8 mouse cellular contexts compared by ENCODE assay signal in the genomic region with DNA sequence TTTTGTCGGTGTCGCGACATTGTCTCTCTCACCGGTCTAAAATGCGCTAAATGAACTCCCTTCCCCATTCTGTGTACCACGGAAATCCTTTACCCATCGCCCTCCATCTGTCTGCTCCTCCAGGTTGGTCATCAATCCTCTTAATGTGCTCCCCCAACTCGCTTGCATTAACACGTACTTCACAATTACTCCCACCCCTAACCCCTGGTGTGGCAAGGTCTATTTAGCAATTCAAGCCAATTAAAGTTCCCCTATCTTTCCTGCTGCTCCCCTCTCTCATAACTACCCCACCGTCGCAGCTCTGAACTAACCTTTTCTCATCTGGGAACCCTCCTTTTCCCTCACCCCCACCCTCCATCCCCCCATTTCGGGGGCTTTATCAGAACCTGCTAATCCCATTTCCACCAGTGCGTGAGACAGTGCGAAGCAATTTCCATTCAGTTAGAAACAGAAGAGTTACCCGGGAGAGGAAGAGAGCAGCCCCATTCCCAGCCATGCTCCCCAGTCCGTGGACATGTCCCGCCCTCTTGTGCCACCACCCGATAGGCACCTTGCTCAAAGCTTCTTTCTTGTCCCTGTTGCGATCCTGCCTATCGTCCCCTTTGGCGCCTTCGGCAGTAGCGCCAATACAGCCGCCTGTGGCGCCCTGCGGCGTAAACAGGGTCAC. TPM values are rescaled to one million over a fixed set of nuclear protein-coding genes. Genes with fewer than 3 reads are reported as not detected.
DNase-seq lines count a peak whose midpoint lies in the region; ATAC-seq lines count a peak whose summit lies in the region.

No protein-coding gene starts in this region.

- 11% methylated on average over 27 of the region's 27 CpGs for WGBS in lung, embryonic 16.5 days
- WGBS in intestine, embryonic 16.5 days, result 18% methylated on average over 27 of the region's 27 CpGs
- 14% methylated on average over 27 of the region's 27 CpGs for WGBS in neural tube, embryonic 13.5 days

- no peaks in the 10 kb centered on the region for H3K4me1 ChIP-seq in lung, embryonic 16.5 days (replicated peaks; ENCODE audit: control insufficient read depth, insufficient read depth, low read length)
- H3K4me1 ChIP-seq in intestine, embryonic 16.5 days (ENCODE audit: control insufficient read depth, insufficient read depth, low read length), result no peaks in the 10 kb centered on the region
- peaks cover 8% of the 10 kb centered on the region; the same call in 1 of the 2 replicates for H3K4me1 ChIP-seq in neural tube, embryonic 13.5 days (replicated peaks)

- H3K4me3 ChIP-seq in lung, embryonic 16.5 days (ENCODE audit: low read length), result peak overlapping the region; percentile 70
- H3K4me3 ChIP-seq in intestine, embryonic 16.5 days (ENCODE audit: low read length), result peak overlapping the region; percentile 58
- peak overlapping the region; percentile 52 for H3K4me3 ChIP-seq in neural tube, embryonic 13.5 days

- peak overlapping the region; percentile 71 for H3K9ac ChIP-seq in lung, embryonic 16.5 days (ENCODE audit: low read length)
- H3K9ac ChIP-seq in intestine, embryonic 16.5 days (ENCODE audit: low read depth, low read length), result peak overlapping the region; percentile 76
- peak overlapping the region; percentile 73 for H3K9ac ChIP-seq in neural tube, embryonic 13.5 days

- H3K36me3 ChIP-seq in lung, embryonic 16.5 days (ENCODE audit: control insufficient read depth, insufficient read depth, low read length), result no peaks in the 10 kb centered on the region
- H3K36me3 ChIP-seq in intestine, embryonic 16.5 days (ENCODE audit: control insufficient read depth, insufficient read depth, low read length), result no peaks in the 10 kb centered on the region
- H3K36me3 ChIP-seq in neural tube, embryonic 13.5 days, result no peaks in the 10 kb centered on the region

- DNase-seq in lung, adult 18-20 months, result no peak
- DNase-seq in adrenal gland, postnatal 14 days, result no peak
- no peak for DNase-seq in layer of hippocampus, postnatal 14 days (ENCODE audit: low spot score in 2 of 2)
- DNase-seq in urinary bladder, postnatal 14 days (ENCODE audit: low spot score), result no peak

- ATAC-seq in lung, embryonic 16.5 days (ENCODE audit: low read depth), result peak; percentile 75
- ATAC-seq in erythroblast, adult 5-6 weeks (replicated peaks; ENCODE audit: low FRiP score, poor library complexity, severe bottlenecking), result peak; percentile 92
- peak; percentile 89 for ATAC-seq in intestine, embryonic 16.5 days
- ATAC-seq in neural tube, embryonic 13.5 days (ENCODE audit: low read depth), result peak; percentile 79

- peak overlapping the region; percentile 67 for H3K4me2 ChIP-seq in lung, embryonic 16.5 days (ENCODE audit: low read depth, low read length)
- H3K4me2 ChIP-seq in intestine, embryonic 16.5 days (ENCODE audit: low read depth, low read length), result peak overlapping the region; percentile 43
- H3K4me2 ChIP-seq in neural tube, embryonic 13.5 days, result peak overlapping the region; percentile 60

- no peaks in the 10 kb centered on the region for H3K27me3 ChIP-seq in lung, embryonic 16.5 days (ENCODE audit: control insufficient read depth, insufficient read depth, low read depth, low read length)
- no peaks in the 10 kb centered on the region for H3K27me3 ChIP-seq in intestine, embryonic 16.5 days (replicated peaks; ENCODE audit: control insufficient read depth, insufficient read depth, low read length)
- no peaks in the 10 kb centered on the region; the same call in 1 of the 2 replicates for H3K27me3 ChIP-seq in neural tube, embryonic 13.5 days

- no peaks in the 10 kb centered on the region for H3K9me3 ChIP-seq in lung, embryonic 16.5 days (ENCODE audit: control insufficient read depth, low read length)
- H3K9me3 ChIP-seq in intestine, embryonic 16.5 days (ENCODE audit: control insufficient read depth, low read length), result no peaks in the 10 kb centered on the region
- no peaks in the 10 kb centered on the region for H3K9me3 ChIP-seq in neural tube, embryonic 13.5 days

- peak overlapping the region; percentile 90 for H3K27ac ChIP-seq in lung, embryonic 16.5 days (ENCODE audit: low read length)
- peak overlapping the region; percentile 84 for H3K27ac ChIP-seq in intestine, embryonic 16.5 days (ENCODE audit: low read length)
- H3K27ac ChIP-seq in neural tube, embryonic 13.5 days (replicated peaks), result peak overlapping the region; percentile 91

RNA-seq across cellular contexts. Expression of gene Upf3b, which starts 0.5 kb away (rescaled TPM):
- 17.2 and 19.4 TPM in 2 replicates for polyA plus RNA-seq in lung, embryonic 16.5 days (2015; fragmentation: Nextera tagmentation; extraction: Ambion mirVana)
- total RNA-seq in erythroblast, adult 5-6 weeks (2015; ENCODE audit: low replicate concordance), result 12.7 and 21.7 TPM in 2 replicates
- 30.8 and 32.2 TPM in 2 replicates for total RNA-seq in erythroblast, adult 5-6 weeks (2017; ENCODE audit: low replicate concordance)
- 12.1 and 14.2 TPM in 2 replicates for polyA plus RNA-seq in intestine, embryonic 16.5 days (2015; fragmentation: Nextera tagmentation; extraction: Ambion mirVana)
- 28.8 and 33.6 TPM in 2 replicates for polyA plus RNA-seq in neural tube, embryonic 13.5 days (2015; fragmentation: Nextera tagmentation; extraction: Ambion mirVana)
- total RNA-seq in adrenal gland, postnatal 14 days (2021), result 16.2 and 21.1 TPM in 2 replicates
- total RNA-seq in layer of hippocampus, postnatal 14 days (2021), result 10 to 100 TPM; 19.1 to 19.3 TPM

RNA-seq across cellular contexts. Expression of gene Nkap, which starts 16.9 kb away (rescaled TPM):
- polyA plus RNA-seq in lung, embryonic 16.5 days (2015; fragmentation: Nextera tagmentation; extraction: Ambion mirVana), result 14.2 and 15.4 TPM in 2 replicates
- 6.5 and 8.3 TPM in 2 replicates for total RNA-seq in erythroblast, adult 5-6 weeks (2015; ENCODE audit: low replicate concordance)
- 23.4 and 38.3 TPM in 2 replicates for total RNA-seq in erythroblast, adult 5-6 weeks (2017; ENCODE audit: low replicate concordance)
- polyA plus RNA-seq in intestine, embryonic 16.5 days (2015; fragmentation: Nextera tagmentation; extraction: Ambion mirVana), result 10.8 and 10.9 TPM in 2 replicates
- polyA plus RNA-seq in neural tube, embryonic 13.5 days (2015; fragmentation: Nextera tagmentation; extraction: Ambion mirVana), result 22.8 and 23.0 TPM in 2 replicates
- 12.7 and 16.5 TPM in 2 replicates for total RNA-seq in adrenal gland, postnatal 14 days (2021)
- 10 to 100 TPM; 13.0 to 15.5 TPM for total RNA-seq in layer of hippocampus, postnatal 14 days (2021)

RNA-seq across cellular contexts. Expression of gene Rpl39, which starts 24.5 kb away (rescaled TPM):
- 511 and 600 TPM in 2 replicates for polyA plus RNA-seq in lung, embryonic 16.5 days (2015; fragmentation: Nextera tagmentation; extraction: Ambion mirVana)
- 374 and 391 TPM in 2 replicates for total RNA-seq in erythroblast, adult 5-6 weeks (2015; ENCODE audit: low replicate concordance)
- 399 and 493 TPM in 2 replicates for total RNA-seq in erythroblast, adult 5-6 weeks (2017; ENCODE audit: low replicate concordance)
- polyA plus RNA-seq in intestine, embryonic 16.5 days (2015; fragmentation: Nextera tagmentation; extraction: Ambion mirVana), result 429 and 442 TPM in 2 replicates
- 319 and 363 TPM in 2 replicates for polyA plus RNA-seq in neural tube, embryonic 13.5 days (2015; fragmentation: Nextera tagmentation; extraction: Ambion mirVana)
- 548 and 634 TPM in 2 replicates for total RNA-seq in adrenal gland, postnatal 14 days (2021)
- 100 to 1,000 TPM; 319 to 320 TPM for total RNA-seq in layer of hippocampus, postnatal 14 days (2021)

RNA-seq across cellular contexts. Expression of gene Akap14, which starts 59.0 kb away (rescaled TPM):
- polyA plus RNA-seq in lung, embryonic 16.5 days (2015; fragmentation: Nextera tagmentation; extraction: Ambion mirVana), result 0.89 and 1.2 TPM in 2 replicates
- not detected in 2 replicates for total RNA-seq in erythroblast, adult 5-6 weeks (2015; ENCODE audit: low replicate concordance)
- total RNA-seq in erythroblast, adult 5-6 weeks (2017; ENCODE audit: low replicate concordance), result not detected in 2 replicates
- not detected in 2 replicates for polyA plus RNA-seq in intestine, embryonic 16.5 days (2015; fragmentation: Nextera tagmentation; extraction: Ambion mirVana)
- 0.21 and 0.43 TPM in 2 replicates for polyA plus RNA-seq in neural tube, embryonic 13.5 days (2015; fragmentation: Nextera tagmentation; extraction: Ambion mirVana)
- total RNA-seq in adrenal gland, postnatal 14 days (2021), result not detected in 2 replicates
- total RNA-seq in layer of hippocampus, postnatal 14 days (2021), result under 1 TPM in 1 of 2 experiments, not detected in 1; 0.18 TPM
